Mouse (Mus musculus): ENCODE data around the gene Dab2ip.

- TF ChIP-seq POLR2A (IDR thresholded peaks at IDR 0.05; ENCODE audit: borderline replicate concordance, control insufficient read depth, low read depth, low read length) (no peak), CTCF (IDR thresholded peaks at IDR 0.05; ENCODE audit: control insufficient read depth, insufficient read depth, low read length) (no peak)
Observed at GRCm38 (mm10) chr2:35608856-35609255, 50.8 kb downstream of the Dab2ip start.
